Mouse (Mus musculus) liver (tissue): Measurements from ENCODE around the gene Acan.

Source experiments
- DNase-seq: peaks from one replicate; pipeline ENCODE4 v3.0.0-alpha.2; 2020; ENCODE audit warnings: mixed read lengths

The Acan gene

GRCm38 (mm10) chr7:79139891-79140591 is 86.8 kb downstream of the Acan start:
- no peak for DNase-seq

- peak; percentile 73 for DNase-seq
These were observed 87.6 kb downstream of the Acan start for GRCm38 (mm10) chr7:79140897-79141296.

- no peak for DNase-seq
These were observed 93.9 kb downstream of the Acan start for GRCm38 (mm10) chr7:79147011-79147837.

- no peak for DNase-seq
These were observed 94.8 kb downstream of the Acan start for GRCm38 (mm10) chr7:79147931-79148653.

GRCm38 (mm10) chr7:79148711-79149266 is 95.5 kb downstream of the Acan start, which contains the start of gene Mfge8:
TSS of gene Mfge8 (minus strand) at chr7:79149060.
- peak; percentile 85 for DNase-seq

GRCm38 (mm10) chr7:79149522-79149921 is 96.2 kb downstream of the Acan start:
- no peak for DNase-seq

GRCm38 (mm10) chr7:79159406-79159805 is 106.1 kb downstream of the Acan start:
- DNase-seq: no peak
